Comparison of ENCODE assay signal across 11 mouse cellular contexts in the genomic region with DNA sequence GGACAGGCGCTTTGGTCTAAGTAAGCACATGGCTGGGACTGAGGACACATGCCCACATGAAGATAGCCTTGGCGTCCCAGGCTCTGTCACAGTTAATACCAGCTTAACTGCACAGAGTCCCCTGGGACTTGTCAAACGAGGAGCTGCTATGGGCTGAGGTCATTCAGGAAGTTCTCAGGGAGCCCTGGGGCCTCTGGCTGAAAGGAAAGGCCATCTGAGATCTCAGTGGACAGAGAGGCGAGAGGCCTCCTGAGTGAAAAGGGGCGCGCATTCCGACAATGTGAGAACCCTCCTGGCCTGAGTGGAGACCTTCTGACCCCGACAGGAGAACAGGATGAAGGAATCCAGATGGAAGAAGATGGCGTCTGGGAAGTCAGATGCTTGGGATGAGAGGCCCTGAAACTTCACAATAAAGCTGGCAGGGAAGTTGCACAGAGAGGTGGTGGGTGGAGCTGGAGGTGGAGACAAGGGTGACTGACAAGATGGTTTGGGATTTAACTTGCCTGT. TPM values are rescaled to one million over a fixed set of nuclear protein-coding genes. Genes with fewer than 3 reads are reported as not detected.
A peak's percentile ranks its signal among the peaks of the same experiment; 100 is the strongest.
DNase-seq lines count a peak whose midpoint lies in the region; ATAC-seq and TF ChIP-seq lines count a peak whose summit lies in the region.
"Had no signal": no experiment of that assay in that cellular context is flagged by ENCODE, and none has a peak within 500 bp of the region (broad histone marks: within the 10 kb centered on the region; RNA-seq: fewer than 3 reads in every experiment).

No protein-coding gene starts in this region.

- peak; percentile 90 for DNase-seq in heart, embryonic 10.5 days (ENCODE audit: low spot score)
- DNase-seq in heart, adult 2 months: no peak
- peak; percentile 39 for DNase-seq in midbrain, embryonic 10.5 days (ENCODE audit: low spot score)
- no peak for DNase-seq in midbrain, embryonic 14.5 days
- peak; percentile 64 for DNase-seq in heart, postnatal 0 days (ENCODE audit: low spot score)
- DNase-seq in layer of hippocampus, adult 11-12 months (ENCODE audit: low spot score): no peak
- no peak for DNase-seq in frontal cortex, postnatal 36 days (ENCODE audit: low spot score in 2 of 2)
- DNase-seq: cerebellum, adult 2 months; layer of hippocampus, adult 9-11 months had no signal

- no peaks in the 10 kb centered on the region for H3K27me3 ChIP-seq in heart, embryonic 10.5 days (ENCODE audit: insufficient read depth, poor library complexity, severe bottlenecking)
- H3K27me3 ChIP-seq in heart, adult 2 months (ENCODE audit: control insufficient read depth, insufficient read depth, low read length): no peaks in the 10 kb centered on the region
- H3K27me3 ChIP-seq in midbrain, embryonic 10.5 days (ENCODE audit: low read depth, poor library complexity, severe bottlenecking): no peaks in the 10 kb centered on the region
- H3K27me3 ChIP-seq in midbrain, embryonic 14.5 days (ENCODE audit: control insufficient read depth, insufficient read depth, low read length): no peaks in the 10 kb centered on the region
- H3K27me3 ChIP-seq in heart, postnatal 0 days (ENCODE audit: control insufficient read depth, insufficient read depth, low read length): no peaks in the 10 kb centered on the region
- H3K27me3 ChIP-seq in stomach, embryonic 15.5 days (replicated peaks): no peaks in the 10 kb centered on the region
- H3K27me3 ChIP-seq: liver, embryonic 15.5 days had no signal

- peaks cover 8% of the 10 kb centered on the region for H3K36me3 ChIP-seq in heart, embryonic 10.5 days
- no peaks in the 10 kb centered on the region for H3K36me3 ChIP-seq in heart, adult 2 months (ENCODE audit: control insufficient read depth, insufficient read depth, low read length)
- no peaks in the 10 kb centered on the region for H3K36me3 ChIP-seq in midbrain, embryonic 10.5 days
- H3K36me3 ChIP-seq in midbrain, embryonic 14.5 days (ENCODE audit: control insufficient read depth, insufficient read depth, low read length): no peaks in the 10 kb centered on the region
- no peaks in the 10 kb centered on the region for H3K36me3 ChIP-seq in heart, postnatal 0 days (replicated peaks; ENCODE audit: control insufficient read depth, insufficient read depth, low read length)
- no peaks in the 10 kb centered on the region for H3K36me3 ChIP-seq in stomach, embryonic 15.5 days
- H3K36me3 ChIP-seq: liver, embryonic 15.5 days had no signal

- H3K27ac ChIP-seq in heart, embryonic 10.5 days: peak overlapping the region; percentile 80
- H3K27ac ChIP-seq in heart, adult 2 months: no peak overlapping the region
- H3K27ac ChIP-seq in midbrain, embryonic 10.5 days (replicated peaks): peak overlapping the region; percentile 55; the same call in 1 of the 2 replicates
- no peak overlapping the region for H3K27ac ChIP-seq in midbrain, embryonic 14.5 days (replicated peaks; ENCODE audit: low read depth, low read length)
- peak overlapping the region; percentile 58 for H3K27ac ChIP-seq in heart, postnatal 0 days (ENCODE audit: low read depth)
- peak overlapping the region; percentile 26; the same call in 1 of the 2 replicates for H3K27ac ChIP-seq in stomach, embryonic 15.5 days
- H3K27ac ChIP-seq: liver, embryonic 15.5 days had no signal

- no peak for TF ChIP-seq EP300 in heart, adult 2 months (IDR thresholded peaks at IDR 0.05; ENCODE audit: insufficient read depth, low read depth, low read length)
- TF ChIP-seq EP300 in heart, postnatal 0 days (IDR thresholded peaks at IDR 0.05; ENCODE audit: low read depth): no peak

- H3K4me1 ChIP-seq in heart, embryonic 10.5 days: peaks cover 20% of the 10 kb centered on the region
- no peaks in the 10 kb centered on the region; the same call in 1 of the 2 replicates for H3K4me1 ChIP-seq in heart, adult 2 months (ENCODE audit: control insufficient read depth, insufficient read depth, low read length)
- H3K4me1 ChIP-seq in midbrain, embryonic 10.5 days: peaks cover 5% of the 10 kb centered on the region
- no peaks in the 10 kb centered on the region for H3K4me1 ChIP-seq in midbrain, embryonic 14.5 days (ENCODE audit: control insufficient read depth, insufficient read depth, low read length)
- 0 out of 2 replicates have a peak, but pooled peaks cover 5% of the 10 kb centered on the region for H3K4me1 ChIP-seq in heart, postnatal 0 days (ENCODE audit: control insufficient read depth, insufficient read depth)
- peaks cover 4% of the 10 kb centered on the region; the same call in 1 of the 2 replicates for H3K4me1 ChIP-seq in stomach, embryonic 15.5 days

- 18% methylated on average over 9 of the region's 9 CpGs for WGBS in heart, embryonic 10.5 days
- 35% methylated on average over 9 of the region's 9 CpGs for WGBS in heart, adult 2 months
- WGBS in midbrain, embryonic 10.5 days: 39% methylated on average over 9 of the region's 9 CpGs
- WGBS in midbrain, embryonic 14.5 days: 49% methylated on average over 9 of the region's 9 CpGs
- 27% methylated on average over 9 of the region's 9 CpGs for WGBS in heart, postnatal 0 days
- 42% methylated on average over 9 of the region's 9 CpGs for WGBS in stomach, embryonic 15.5 days

- no peaks in the 10 kb centered on the region for H3K9me3 ChIP-seq in heart, embryonic 10.5 days
- no peaks in the 10 kb centered on the region for H3K9me3 ChIP-seq in midbrain, embryonic 10.5 days (replicated peaks)
- no peaks in the 10 kb centered on the region for H3K9me3 ChIP-seq in midbrain, embryonic 14.5 days (ENCODE audit: control insufficient read depth, low read length)
- H3K9me3 ChIP-seq in heart, postnatal 0 days (replicated peaks; ENCODE audit: control insufficient read depth, low read length): no peaks in the 10 kb centered on the region
- no peaks in the 10 kb centered on the region for H3K9me3 ChIP-seq in stomach, embryonic 15.5 days
- H3K9me3 ChIP-seq: liver, embryonic 15.5 days had no signal

- TF ChIP-seq CTCF in heart, adult 2 months (IDR thresholded peaks at IDR 0.05): no peak
- no peak for TF ChIP-seq CTCF in heart, postnatal 0 days (IDR thresholded peaks at IDR 0.05; ENCODE audit: low read depth)

- no peak overlapping the region for H3K9ac ChIP-seq in heart, adult 2 months (ENCODE audit: low read depth, low read length)
- no peak overlapping the region for H3K9ac ChIP-seq in midbrain, embryonic 14.5 days (replicated peaks; ENCODE audit: low read length)
- H3K9ac ChIP-seq in heart, postnatal 0 days (replicated peaks; ENCODE audit: low read depth, low read length): no peak overlapping the region
- no peak overlapping the region for H3K9ac ChIP-seq in stomach, embryonic 15.5 days
- H3K9ac ChIP-seq: liver, embryonic 15.5 days had no signal

- ATAC-seq in midbrain, embryonic 14.5 days (ENCODE audit: low FRiP score, low TSS enrichment): no peak
- ATAC-seq in heart, postnatal 0 days (ENCODE audit: insufficient read depth, low read depth): peak; percentile 71
- ATAC-seq in stomach, embryonic 15.5 days (ENCODE audit: insufficient read depth, low FRiP score, low read depth): no peak

- TF ChIP-seq POLR2A in heart, adult 2 months (IDR thresholded peaks at IDR 0.05; ENCODE audit: insufficient read depth, low read depth, low read length): no peak

- H3K4me3 ChIP-seq in heart, embryonic 10.5 days: peak overlapping the region; percentile 0; the same call in 1 of the 2 replicates
- no peak overlapping the region for H3K4me3 ChIP-seq in heart, adult 2 months
- H3K4me3 ChIP-seq in midbrain, embryonic 10.5 days: no peak overlapping the region
- H3K4me3 ChIP-seq in midbrain, embryonic 14.5 days (replicated peaks; ENCODE audit: low read depth, low read length): no peak overlapping the region
- no peak overlapping the region for H3K4me3 ChIP-seq in heart, postnatal 0 days (ENCODE audit: low read depth, low read length)
- H3K4me3 ChIP-seq in stomach, embryonic 15.5 days (replicated peaks): no peak overlapping the region
- H3K4me3 ChIP-seq: liver, embryonic 15.5 days had no signal

- intact Hi-C loops in heart, adult 2 months (cut with DNase I): no loop called here

- no peaks in the 10 kb centered on the region for H3K79me2 ChIP-seq in heart, adult 2 months (replicated peaks; ENCODE audit: control insufficient read depth, insufficient read depth, low read length)

- H3K4me2 ChIP-seq in midbrain, embryonic 14.5 days (ENCODE audit: low read length): no peak overlapping the region
- H3K4me2 ChIP-seq in heart, postnatal 0 days (ENCODE audit: low read depth, low read length): no peak overlapping the region
- no peak overlapping the region for H3K4me2 ChIP-seq in stomach, embryonic 15.5 days
- H3K4me2 ChIP-seq: liver, embryonic 15.5 days had no signal

RNA-seq across cellular contexts. Expression of a gene that starts 22.2 kb away (rescaled TPM):
- polyA plus RNA-seq in heart, embryonic 10.5 days (2016; fragmentation: Nextera tagmentation; extraction: Ambion mirVana): 148 and 160 TPM in 2 replicates
- 1 to 10 TPM; 5.4 to 6.0 TPM for total RNA-seq in heart, adult 2 months (2021)
- polyA plus RNA-seq in heart, adult 2 months (2012; rRNA removed): 7.8 and 12.9 TPM in 2 replicates
- 24.4 and 27.3 TPM in 2 replicates for polyA plus RNA-seq in midbrain, embryonic 10.5 days (2016; fragmentation: Nextera tagmentation; extraction: Ambion mirVana)
- 1.5 and 3.9 TPM in 2 replicates for polyA plus RNA-seq in midbrain, embryonic 14.5 days (2014; fragmentation: Nextera tagmentation; extraction: Ambion mirVana)
- 92.1 and 111 TPM in 2 replicates for total RNA-seq in heart, postnatal 0 days (2014; rRNA removed; ENCODE audit: low replicate concordance)
- polyA plus RNA-seq in heart, postnatal 0 days (2015; fragmentation: Nextera tagmentation; extraction: Ambion mirVana): 56.3 and 57.5 TPM in 2 replicates
- polyA plus RNA-seq in stomach, embryonic 15.5 days (2015; fragmentation: Nextera tagmentation; extraction: Ambion mirVana): 54.2 and 60.5 TPM in 2 replicates

Comparison
In these comparisons a context has a peak if more than half of its experiments do, and no peak if none do; other contexts are left out.
1. DNase-seq: peak in heart, embryonic 10.5 days (single experiment), midbrain, embryonic 10.5 days (single experiment) and heart, postnatal 0 days (single experiment); none in heart, adult 2 months (0 of 2), midbrain, embryonic 14.5 days (single experiment), layer of hippocampus, adult 11-12 months (single experiment) and frontal cortex, postnatal 36 days (0 of 2).
2. H3K27ac ChIP-seq: peak in heart, embryonic 10.5 days (single experiment), midbrain, embryonic 10.5 days (single experiment), heart, postnatal 0 days (single experiment) and stomach, embryonic 15.5 days (single experiment); none in heart, adult 2 months (single experiment) and midbrain, embryonic 14.5 days (single experiment).